Mouse (Mus musculus) layer of hippocampus, adult 9-10 months (tissue): ENCODE measurements around the gene E2f7.

Source experiments
- DNase-seq: peaks from one replicate; pipeline ENCODE4 v3.0.0; 2022; ENCODE audit warnings: low spot score

E2f7 gene

DNA sequence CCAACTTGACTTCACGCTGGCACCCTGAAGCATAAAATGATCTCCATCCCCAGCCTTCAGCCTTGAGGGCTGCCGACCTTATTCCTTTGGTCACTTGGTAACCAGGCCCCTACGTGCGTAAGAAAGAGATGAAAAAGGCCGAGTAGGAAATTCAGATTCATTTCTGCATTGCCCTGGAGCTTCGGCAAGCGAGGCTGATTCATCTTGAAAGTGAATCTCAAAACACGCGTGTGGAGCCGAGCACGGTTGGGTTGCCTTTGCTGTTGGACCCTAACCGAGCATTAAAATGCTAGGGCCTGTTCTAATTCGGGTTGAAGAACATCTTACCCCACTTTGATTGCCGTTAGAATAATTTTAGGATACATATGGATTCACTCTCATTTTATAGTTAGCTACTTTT lies 28.6 kb downstream of the E2f7 start:
- no peak for DNase-seq

DNA sequence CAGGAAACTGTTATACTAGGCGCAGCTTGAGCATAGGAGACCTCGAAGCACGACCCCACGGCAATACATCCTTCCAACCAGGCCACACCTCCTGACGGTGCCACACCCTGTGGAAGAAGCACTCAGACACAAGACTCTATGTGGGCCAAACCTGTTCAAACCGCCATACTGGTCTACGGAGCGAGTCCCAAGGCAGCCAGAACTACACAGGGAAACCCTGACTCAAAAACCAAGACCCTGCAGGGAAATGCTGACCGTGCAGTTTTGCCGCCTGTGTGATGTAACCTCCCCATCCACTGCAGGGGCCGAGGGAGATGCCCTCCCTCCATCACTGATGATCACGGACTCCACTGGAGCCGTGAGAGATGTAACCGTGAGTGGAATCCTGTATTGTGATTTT lies 36.5 kb downstream of the E2f7 start:
- DNase-seq = no peak

GRCm38 (mm10) chr10:110782655-110783054 lies 37.4 kb downstream of the E2f7 start:
- no peak for DNase-seq

DNA sequence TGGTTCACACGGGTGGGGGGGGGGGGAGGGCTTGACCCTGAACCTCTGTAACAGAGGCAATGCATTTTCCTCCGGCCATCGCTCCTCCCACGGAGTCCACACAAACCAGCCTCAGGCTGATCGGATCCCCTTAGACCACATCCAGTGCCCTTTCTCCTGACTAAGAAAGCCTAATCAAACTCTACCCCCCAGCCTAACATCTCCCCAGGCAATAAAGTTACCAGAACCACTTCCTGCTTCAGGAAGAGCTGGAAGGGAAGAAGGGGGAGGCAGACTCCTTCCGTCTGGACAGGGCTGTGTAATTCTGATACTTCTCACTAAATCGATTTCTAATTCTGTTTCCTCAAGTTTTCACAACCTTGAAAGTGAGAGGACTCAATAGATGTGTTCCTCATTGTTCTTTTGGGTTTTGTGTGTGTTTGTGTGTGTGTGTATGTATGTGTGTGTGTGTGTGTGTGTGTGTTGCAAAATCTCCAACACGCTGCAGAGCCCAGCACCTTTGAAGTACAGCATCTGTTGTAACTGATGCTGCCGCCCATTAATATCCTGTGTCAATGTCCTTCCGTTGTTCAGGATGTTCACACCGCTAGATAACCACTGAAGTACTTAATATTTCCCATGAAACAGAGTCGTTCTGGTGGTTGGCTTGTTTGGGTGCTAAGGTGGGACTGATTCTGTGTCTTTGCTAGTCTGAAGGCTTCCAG lies 43.0 kb downstream of the E2f7 start:
- no peak for DNase-seq

- no peak for DNase-seq
These were observed 44.4 kb downstream of the E2f7 start for GRCm38 (mm10) chr10:110789683-110790082.

- DNase-seq = no peak
These were observed 48.0 kb downstream of the E2f7 start for GRCm38 (mm10) chr10:110793150-110793787.

DNA sequence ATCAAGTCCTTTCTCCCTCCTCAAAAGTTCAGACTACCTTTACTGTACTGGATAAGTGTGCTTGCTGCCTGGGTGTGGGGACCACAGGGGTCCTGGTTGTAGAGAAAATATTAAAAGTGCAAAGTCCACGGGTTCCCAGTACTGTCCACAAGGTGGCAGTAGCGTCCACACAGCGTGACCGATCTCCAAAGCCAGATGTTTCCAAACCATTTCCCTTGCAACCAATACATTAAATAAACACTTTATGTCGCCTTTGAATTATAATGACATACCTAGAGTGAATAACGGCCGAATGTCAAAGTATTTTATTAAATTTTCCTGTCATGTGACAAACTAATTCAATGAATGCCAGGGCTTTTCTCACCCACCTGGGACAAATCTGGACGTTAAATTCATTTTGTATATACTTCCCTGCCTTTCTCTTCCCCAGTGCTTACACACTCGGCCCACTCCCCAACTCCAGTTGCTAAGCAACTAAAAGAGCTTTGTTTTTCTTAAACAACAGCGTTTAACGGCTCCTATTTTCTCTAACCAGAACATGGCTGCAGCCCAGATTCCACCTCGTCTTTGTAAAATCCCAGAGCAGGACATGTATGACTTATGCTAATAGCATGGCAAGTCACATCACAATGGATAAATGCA lies 49.4 kb downstream of the E2f7 start:
- peak; percentile 9 for DNase-seq

GRCm38 (mm10) chr10:110795206-110795796 lies 50.1 kb downstream of the E2f7 start:
- DNase-seq = no peak

GRCm38 (mm10) chr10:110801296-110801695 lies 56.1 kb downstream of the E2f7 start:
- DNase-seq = no peak

- DNase-seq = no peak
These were observed 59.2 kb downstream of the E2f7 start for GRCm38 (mm10) chr10:110804279-110805024.

GRCm38 (mm10) chr10:110805025-110805740 lies 59.9 kb downstream of the E2f7 start:
- DNase-seq = no peak

DNA sequence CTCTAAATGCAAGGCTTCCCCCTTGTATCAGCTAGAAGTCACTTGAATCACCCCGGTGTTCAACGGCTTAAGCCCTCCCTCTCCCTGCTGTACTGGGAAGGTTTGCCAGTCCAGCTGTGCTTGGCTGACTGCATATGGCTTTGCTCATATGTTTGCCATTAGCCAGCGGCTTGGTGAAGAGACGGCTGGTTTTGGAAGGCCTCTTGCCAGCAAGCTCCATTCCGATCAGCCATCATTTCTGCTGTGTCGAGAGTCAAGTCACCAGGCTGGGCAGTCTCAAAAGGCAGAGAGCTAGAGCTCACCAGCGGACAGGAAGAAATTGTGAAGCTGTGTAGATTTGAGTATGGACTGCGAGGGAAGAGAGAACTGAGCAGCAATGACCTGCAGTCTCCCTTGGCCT lies 61.2 kb downstream of the E2f7 start:
- DNase-seq = no peak

GRCm38 (mm10) chr10:110810528-110810927 lies 65.3 kb downstream of the E2f7 start:
- no peak for DNase-seq

DNA sequence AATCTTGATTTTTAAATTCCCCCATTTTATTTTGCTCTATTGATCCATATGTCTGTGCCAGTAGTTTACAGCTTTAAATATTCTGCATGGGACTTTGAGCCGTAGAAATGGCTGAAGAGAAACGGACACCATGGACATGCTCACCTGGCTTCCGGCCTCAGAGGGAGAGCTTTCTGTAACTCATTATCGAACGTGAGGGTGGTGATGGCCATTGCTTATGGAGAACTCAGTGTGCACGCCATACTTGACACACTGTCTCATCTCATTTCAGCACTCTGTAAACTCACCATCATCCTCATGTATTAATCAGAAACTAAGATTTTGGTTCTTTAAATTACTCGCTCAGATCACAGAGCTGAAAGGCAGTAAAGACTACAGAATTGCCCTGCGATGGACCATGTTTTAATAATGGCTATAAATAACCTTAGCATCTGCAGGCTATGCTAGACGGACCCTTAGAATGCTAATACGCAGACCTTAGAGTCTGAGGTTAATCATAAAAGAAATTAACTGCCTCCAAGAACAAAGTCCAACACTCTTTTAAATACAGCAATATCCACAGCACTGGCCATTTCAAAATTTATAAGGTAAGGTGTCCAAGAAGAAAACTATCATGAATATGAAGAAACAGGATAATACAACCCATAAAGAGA lies 66.1 kb downstream of the E2f7 start:
- DNase-seq = no peak

- no peak for DNase-seq
These were observed 66.6 kb downstream of the E2f7 start for GRCm38 (mm10) chr10:110811862-110812225.

DNA sequence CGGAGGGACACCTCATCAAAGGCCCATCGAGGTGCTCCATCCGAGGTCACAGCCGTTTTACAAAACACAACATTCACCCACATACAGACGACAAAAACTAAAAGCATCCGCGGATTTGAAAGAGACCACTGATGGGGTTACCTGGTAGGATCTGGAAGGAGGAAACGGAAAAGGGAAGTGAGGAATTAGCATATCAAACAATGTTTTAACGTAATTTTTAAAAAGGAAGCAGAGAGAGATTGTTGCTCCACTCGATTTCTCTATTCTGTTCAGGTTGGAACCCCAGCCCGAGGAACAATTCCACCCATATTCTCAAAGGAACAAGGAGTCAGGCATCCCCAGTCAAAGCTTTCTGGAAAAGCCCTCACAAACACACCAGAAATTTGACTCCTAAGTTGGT lies 75.9 kb downstream of the E2f7 start:
- no peak for DNase-seq

DNA sequence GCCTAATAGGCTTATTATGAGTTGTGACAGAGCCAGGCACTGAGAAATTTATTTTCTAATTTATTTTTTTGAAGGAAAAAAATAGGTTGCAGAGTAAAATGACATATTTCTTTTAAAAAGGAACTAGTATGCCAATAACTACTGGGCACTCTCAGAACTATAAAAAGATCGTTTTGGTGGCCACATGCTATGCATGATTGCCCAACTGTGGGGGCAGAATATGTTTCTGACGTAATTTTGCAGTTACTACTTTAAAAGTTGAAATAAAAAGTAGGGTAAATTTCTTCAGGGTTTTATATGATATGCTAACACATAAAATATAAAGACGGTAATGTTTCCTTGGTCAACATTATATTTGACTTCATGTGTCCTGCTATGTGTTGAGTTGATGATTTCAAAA lies 76.5 kb downstream of the E2f7 start:
- DNase-seq = no peak

DNA sequence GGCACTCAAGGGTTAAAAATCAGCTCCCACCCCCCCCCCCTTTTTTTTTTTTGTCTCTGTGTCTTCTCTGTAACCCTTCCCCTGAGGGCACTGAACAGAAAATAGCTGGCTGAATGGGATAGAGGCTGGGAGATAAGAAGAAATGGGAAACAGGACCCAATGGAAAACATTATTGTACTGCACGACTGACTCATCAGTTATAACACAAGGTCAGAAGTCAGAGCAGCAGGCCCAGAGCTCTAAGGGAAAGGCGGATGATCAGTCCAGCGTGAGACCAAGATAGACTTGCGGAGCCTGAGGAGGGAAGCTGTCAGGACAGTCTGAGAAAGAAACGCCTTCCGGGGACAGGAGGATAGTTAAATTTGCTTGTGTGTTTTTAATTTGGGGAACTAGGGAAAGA lies 87.1 kb downstream of the E2f7 start:
- DNase-seq = no peak

- DNase-seq = no peak
These were observed 90.0 kb downstream of the E2f7 start for GRCm38 (mm10) chr10:110835115-110835806.
